Mouse (Mus musculus): Measurements from ENCODE around the gene Tcp11l2. TPM values are rescaled to one million over a fixed set of nuclear protein-coding genes. Genes with fewer than 3 reads are reported as not detected.

Gene Tcp11l2
- polyA plus RNA-seq, 1 experiment from 2014 or later, result 11.3 TPM

GRCm38 (mm10) chr10:84584451-84585293 lies 8.2 kb downstream of the Tcp11l2 start:
- Histone ChIP-seq H3K4me1 (ENCODE audit: control insufficient read depth, insufficient read depth, low read length) (no peaks in the 10 kb centered on the region), H3K27me3 (ENCODE audit: control insufficient read depth, insufficient read depth, low read length) (no peaks in the 10 kb centered on the region), H3K27ac (ENCODE audit: low read depth, low read length) (no peak overlapping the region), H3K9me3 (ENCODE audit: control insufficient read depth, low read length) (no peaks in the 10 kb centered on the region), H3K4me3 (ENCODE audit: low read length) (no peak overlapping the region), H3K36me3 (ENCODE audit: control insufficient read depth, insufficient read depth, low read length) (no peaks in the 10 kb centered on the region), H3K9ac (ENCODE audit: low read depth, low read length) (no peak overlapping the region), H3K4me2 (replicated peaks; ENCODE audit: low read depth, low read length) (no peak overlapping the region)
- 69% methylated on average over 11 of the region's 11 CpGs for WGBS
- ATAC-seq (ENCODE audit: low FRiP score, low TSS enrichment), result no peak

GRCm38 (mm10) chr10:84585294-84585650 lies 8.8 kb downstream of the Tcp11l2 start:
- H3K4me2 ChIP-seq (replicated peaks; ENCODE audit: low read depth, low read length), result no peak overlapping the region
- no peak overlapping the region for H3K9ac ChIP-seq (ENCODE audit: low read depth, low read length)
- no peaks in the 10 kb centered on the region for H3K36me3 ChIP-seq (ENCODE audit: control insufficient read depth, insufficient read depth, low read length)
- H3K27ac ChIP-seq (ENCODE audit: low read depth, low read length), result no peak overlapping the region
- 72% methylated on average over 2 of the region's 2 CpGs for WGBS
- no peaks in the 10 kb centered on the region for H3K9me3 ChIP-seq (ENCODE audit: control insufficient read depth, low read length)
- no peaks in the 10 kb centered on the region for H3K27me3 ChIP-seq (ENCODE audit: control insufficient read depth, insufficient read depth, low read length)
- no peak overlapping the region for H3K4me3 ChIP-seq (ENCODE audit: low read length)
- no peak for ATAC-seq (ENCODE audit: low FRiP score, low TSS enrichment)
- no peaks in the 10 kb centered on the region for H3K4me1 ChIP-seq (ENCODE audit: control insufficient read depth, insufficient read depth, low read length)

- no peak for ATAC-seq (ENCODE audit: low FRiP score, low TSS enrichment)
- no peak overlapping the region for H3K27ac ChIP-seq (ENCODE audit: low read depth, low read length)
- no peaks in the 10 kb centered on the region for H3K9me3 ChIP-seq (ENCODE audit: control insufficient read depth, low read length)
- no peaks in the 10 kb centered on the region for H3K36me3 ChIP-seq (ENCODE audit: control insufficient read depth, insufficient read depth, low read length)
- 82% methylated on average over 14 of the region's 14 CpGs for WGBS
- H3K9ac ChIP-seq (ENCODE audit: low read depth, low read length), result no peak overlapping the region
- no peaks in the 10 kb centered on the region for H3K27me3 ChIP-seq (ENCODE audit: control insufficient read depth, insufficient read depth, low read length)
- no peak overlapping the region for H3K4me3 ChIP-seq (ENCODE audit: low read length)
- no peak overlapping the region for H3K4me2 ChIP-seq (replicated peaks; ENCODE audit: low read depth, low read length)
- no peaks in the 10 kb centered on the region for H3K4me1 ChIP-seq (ENCODE audit: control insufficient read depth, insufficient read depth, low read length)
Measured at GRCm38 (mm10) chr10:84590956-84591355, 14.5 kb downstream of the Tcp11l2 start.

GRCm38 (mm10) chr10:84591640-84592148 lies 15.3 kb downstream of the Tcp11l2 start:
- H3K36me3 ChIP-seq (ENCODE audit: control insufficient read depth, insufficient read depth, low read length), result no peaks in the 10 kb centered on the region
- H3K4me2 ChIP-seq (replicated peaks; ENCODE audit: low read depth, low read length), result no peak overlapping the region
- 92% methylated on average over 2 of the region's 2 CpGs for WGBS
- H3K9me3 ChIP-seq (ENCODE audit: control insufficient read depth, low read length), result no peaks in the 10 kb centered on the region
- no peaks in the 10 kb centered on the region for H3K4me1 ChIP-seq (ENCODE audit: control insufficient read depth, insufficient read depth, low read length)
- no peak overlapping the region for H3K9ac ChIP-seq (ENCODE audit: low read depth, low read length)
- no peak; the same call in 1 of the 2 replicates for ATAC-seq (ENCODE audit: low FRiP score, low TSS enrichment)
- no peak overlapping the region for H3K27ac ChIP-seq (ENCODE audit: low read depth, low read length)
- H3K27me3 ChIP-seq (ENCODE audit: control insufficient read depth, insufficient read depth, low read length), result no peaks in the 10 kb centered on the region
- no peak overlapping the region for H3K4me3 ChIP-seq (ENCODE audit: low read length)

GRCm38 (mm10) chr10:84592745-84593144 lies 16.3 kb downstream of the Tcp11l2 start:
- WGBS, result 73% methylated on average over 3 of the region's 3 CpGs
- H3K9me3 ChIP-seq (ENCODE audit: control insufficient read depth, low read length), result no peaks in the 10 kb centered on the region

GRCm38 (mm10) chr10:84597127-84597785 lies 20.8 kb downstream of the Tcp11l2 start:
- Histone ChIP-seq H3K9ac (ENCODE audit: low read depth, low read length) (no peak overlapping the region), H3K4me3 (ENCODE audit: low read length) (no peak overlapping the region), H3K27ac (ENCODE audit: low read depth, low read length) (no peak overlapping the region), H3K36me3 (ENCODE audit: control insufficient read depth, insufficient read depth, low read length) (no peaks in the 10 kb centered on the region), H3K4me1 (ENCODE audit: control insufficient read depth, insufficient read depth, low read length) (no peaks in the 10 kb centered on the region), H3K27me3 (ENCODE audit: control insufficient read depth, insufficient read depth, low read length) (no peaks in the 10 kb centered on the region), H3K9me3 (ENCODE audit: control insufficient read depth, low read length) (no peaks in the 10 kb centered on the region), H3K4me2 (replicated peaks; ENCODE audit: low read depth, low read length) (no peak overlapping the region)
- no peak for ATAC-seq (ENCODE audit: low FRiP score, low TSS enrichment)
- WGBS, result 38% methylated on average over 3 of the region's 3 CpGs

More at GRCm38 (mm10) chr10:84592745-84593144, 16.3 kb downstream of the Tcp11l2 start:
- Histone ChIP-seq H3K4me1 (ENCODE audit: control insufficient read depth, insufficient read depth, low read length) (no peaks in the 10 kb centered on the region), H3K9ac (ENCODE audit: low read depth, low read length) (no peak overlapping the region), H3K4me2 (replicated peaks; ENCODE audit: low read depth, low read length) (no peak overlapping the region), H3K27me3 (ENCODE audit: control insufficient read depth, insufficient read depth, low read length) (no peaks in the 10 kb centered on the region), H3K36me3 (ENCODE audit: control insufficient read depth, insufficient read depth, low read length) (no peaks in the 10 kb centered on the region), H3K4me3 (ENCODE audit: low read length) (no peak overlapping the region), H3K27ac (ENCODE audit: low read depth, low read length) (no peak overlapping the region)
- ATAC-seq (ENCODE audit: low FRiP score, low TSS enrichment), result no peak

GRCm38 (mm10) chr10:84598172-84598571 lies 21.7 kb downstream of the Tcp11l2 start:
- H3K27ac ChIP-seq (ENCODE audit: low read depth, low read length), result no peak overlapping the region
- WGBS, result 41% methylated on average over 1 of the region's 1 CpGs
- no peaks in the 10 kb centered on the region for H3K4me1 ChIP-seq (ENCODE audit: control insufficient read depth, insufficient read depth, low read length)
- no peaks in the 10 kb centered on the region for H3K36me3 ChIP-seq (ENCODE audit: control insufficient read depth, insufficient read depth, low read length)
- no peak for ATAC-seq (ENCODE audit: low FRiP score, low TSS enrichment)
- H3K9me3 ChIP-seq (ENCODE audit: control insufficient read depth, low read length), result no peaks in the 10 kb centered on the region
- H3K4me3 ChIP-seq (ENCODE audit: low read length), result no peak overlapping the region
- H3K9ac ChIP-seq (ENCODE audit: low read depth, low read length), result no peak overlapping the region
- H3K4me2 ChIP-seq (replicated peaks; ENCODE audit: low read depth, low read length), result no peak overlapping the region
- H3K27me3 ChIP-seq (ENCODE audit: control insufficient read depth, insufficient read depth, low read length), result no peaks in the 10 kb centered on the region

GRCm38 (mm10) chr10:84600136-84600535 lies 23.7 kb downstream of the Tcp11l2 start:
- Histone ChIP-seq H3K9ac (ENCODE audit: low read depth, low read length) (no peak overlapping the region), H3K9me3 (ENCODE audit: control insufficient read depth, low read length) (no peaks in the 10 kb centered on the region), H3K4me2 (replicated peaks; ENCODE audit: low read depth, low read length) (no peak overlapping the region)

GRCm38 (mm10) chr10:84604335-84604734 lies 27.9 kb downstream of the Tcp11l2 start:
- no peaks in the 10 kb centered on the region for H3K36me3 ChIP-seq (ENCODE audit: control insufficient read depth, insufficient read depth, low read length)
- H3K4me3 ChIP-seq (ENCODE audit: low read length), result no peak overlapping the region
- ATAC-seq (ENCODE audit: low FRiP score, low TSS enrichment), result no peak
- H3K9ac ChIP-seq (ENCODE audit: low read depth, low read length), result no peak overlapping the region
- no peaks in the 10 kb centered on the region for H3K9me3 ChIP-seq (ENCODE audit: control insufficient read depth, low read length)
- H3K4me2 ChIP-seq (replicated peaks; ENCODE audit: low read depth, low read length), result no peak overlapping the region
- H3K27ac ChIP-seq (ENCODE audit: low read depth, low read length), result no peak overlapping the region
- WGBS, result 73% methylated on average over 1 of the region's 1 CpGs
- no peaks in the 10 kb centered on the region for H3K27me3 ChIP-seq (ENCODE audit: control insufficient read depth, insufficient read depth, low read length)
- H3K4me1 ChIP-seq (ENCODE audit: control insufficient read depth, insufficient read depth, low read length), result no peaks in the 10 kb centered on the region

More at GRCm38 (mm10) chr10:84600136-84600535, 23.7 kb downstream of the Tcp11l2 start:
- Histone ChIP-seq H3K4me3 (ENCODE audit: low read length) (no peak overlapping the region), H3K36me3 (ENCODE audit: control insufficient read depth, insufficient read depth, low read length) (no peaks in the 10 kb centered on the region), H3K4me1 (ENCODE audit: control insufficient read depth, insufficient read depth, low read length) (no peaks in the 10 kb centered on the region), H3K27me3 (ENCODE audit: control insufficient read depth, insufficient read depth, low read length) (no peaks in the 10 kb centered on the region), H3K27ac (ENCODE audit: low read depth, low read length) (no peak overlapping the region)
- 86% methylated on average over 6 of the region's 6 CpGs for WGBS
- ATAC-seq (ENCODE audit: low FRiP score, low TSS enrichment), result no peak

Data from kidney, embryonic 14.5 days (tissue).